Mouse (Mus musculus) kidney, embryonic 16.5 days (tissue): ENCODE measurements at regions not wholly inside any gene's neighbourhood (a gene's known extent, or its start where the extent isn't known, plus 50 kb on each side); places are given as distances from the start of the nearest gene placed in this dataset.

Source experiments
- ATAC-seq: fragments of 200-750 bp; cut with Nextera tagmentation; 2 replicates; pipeline ENCODE4 v1.8.0; 2017; ENCODE audit warnings: moderate TSS enrichment; ENCODE audit not compliant: low FRiP score, low TSS enrichment
- H3K27ac ChIP-seq: fragments of 300-500 bp; sonication (generic); 2 replicates; pipeline ENCODE4 v1.5.1; 2014; ENCODE audit warnings: low read length
- H3K27me3 ChIP-seq: fragments of 300-500 bp; sonication (generic); 2 replicates; pipeline ENCODE4 v1.6.1; 2014; ENCODE audit warnings: low read length, control low read depth, mixed read lengths; ENCODE audit not compliant: insufficient read depth
- H3K36me3 ChIP-seq: fragments of 300-500 bp; sonication (generic); 2 replicates; pipeline ENCODE4 v1.6.1; 2014; ENCODE audit warnings: low read length, control low read depth, mixed read lengths; ENCODE audit not compliant: insufficient read depth
- H3K4me1 ChIP-seq: fragments of 300-500 bp; sonication (generic); 2 replicates; pipeline ENCODE4 v1.6.1; 2014; ENCODE audit warnings: low read length, control low read depth, mixed read lengths; ENCODE audit not compliant: insufficient read depth
- H3K4me2 ChIP-seq: fragments of 300-500 bp; sonication (generic); replicated peaks from 2 replicates; pipeline ENCODE4 v1.6.1; 2014; ENCODE audit warnings: low read depth, low read length
- H3K4me3 ChIP-seq: fragments of 300-500 bp; sonication (generic); 2 replicates; pipeline ENCODE4 v1.5.1; 2014; ENCODE audit warnings: mild to moderate bottlenecking, low read length
- H3K9ac ChIP-seq: fragments of 300-500 bp; sonication (generic); replicated peaks from 2 replicates; pipeline ENCODE4 v1.6.1; 2014; ENCODE audit warnings: low read length
- H3K9me3 ChIP-seq: fragments of 300-500 bp; sonication (generic); 2 replicates; pipeline ENCODE4 v1.6.1; 2016; ENCODE audit warnings: low read length, control low read depth
- WGBS: fragments of 180-500 bp; shearing (Covaris S2); extraction: QIAGEN DNeasy Blood & Tissue Kit; methylation state at CpG from one replicate; pipeline ENCODE4 v1.1.7; 2014; 5-methylcytosine and 5-hydroxymethylcytosine counted together

- no peaks in the 10 kb centered on the region for H3K9me3 ChIP-seq
- WGBS = 36% methylated on average over 9 of the region's 9 CpGs
- H3K9ac ChIP-seq = 0 out of 2 replicates have a peak overlapping the region, but pooled peaks have one; percentile 10
Observed at GRCm38 (mm10) chr8:125343867-125344266, 225.7 kb downstream of the Sipa1l2 start.

DNA sequence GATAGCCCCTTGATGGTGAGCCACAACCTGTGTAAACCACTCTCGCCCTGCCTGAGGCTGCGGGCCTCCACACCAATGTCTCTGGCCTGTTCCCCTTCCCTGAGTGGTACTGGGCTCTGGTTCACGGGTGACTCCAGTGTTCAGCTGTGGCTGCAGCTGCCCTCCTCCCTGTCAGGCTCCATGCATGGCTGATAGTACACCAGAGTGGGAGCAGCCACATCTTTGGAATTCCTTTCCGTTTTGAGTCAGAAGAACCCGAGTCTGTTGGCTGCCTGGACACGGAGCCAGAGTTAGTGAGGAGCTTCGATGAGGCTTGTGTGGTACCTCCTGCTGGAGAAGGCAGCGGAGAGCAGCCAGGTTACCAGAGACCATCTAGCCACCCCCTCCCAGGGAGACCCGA is 227.1 kb downstream of the Sipa1l2 start:
- no peaks in the 10 kb centered on the region for H3K9me3 ChIP-seq
- H3K27ac ChIP-seq = peak overlapping the region; percentile 25
- no peaks in the 10 kb centered on the region; the same call in 1 of the 2 replicates for H3K27me3 ChIP-seq
- no peak overlapping the region for H3K9ac ChIP-seq
- ATAC-seq = 0 out of 2 replicates have a peak, but pooled peaks have one; percentile 40
- peaks cover 32% of the 10 kb centered on the region for H3K4me1 ChIP-seq
- H3K36me3 ChIP-seq = no peaks in the 10 kb centered on the region
- 53% methylated on average over 9 of the region's 9 CpGs for WGBS
- no peak overlapping the region for H3K4me3 ChIP-seq
- H3K4me2 ChIP-seq = no peak overlapping the region

More at GRCm38 (mm10) chr8:125343867-125344266, 225.7 kb downstream of the Sipa1l2 start:
- H3K4me1 ChIP-seq = peaks cover 32% of the 10 kb centered on the region
- H3K4me2 ChIP-seq = no peak overlapping the region
- no peaks in the 10 kb centered on the region for H3K36me3 ChIP-seq
- no peak overlapping the region for H3K27ac ChIP-seq
- no peak overlapping the region for H3K4me3 ChIP-seq
- H3K27me3 ChIP-seq = no peaks in the 10 kb centered on the region; the same call in 1 of the 2 replicates
- no peak for ATAC-seq

- Histone ChIP-seq H3K4me3 (no peak overlapping the region), H3K4me2 (no peak overlapping the region), H3K27me3 (no peaks in the 10 kb centered on the region; the same call in 1 of the 2 replicates), H3K9me3 (no peaks in the 10 kb centered on the region), H3K36me3 (no peaks in the 10 kb centered on the region), H3K9ac (no peak overlapping the region), H3K27ac (no peak overlapping the region), H3K4me1 (peaks cover 39% of the 10 kb centered on the region)
- 73% methylated on average over 4 of the region's 4 CpGs for WGBS
- no peak for ATAC-seq
Observed at GRCm38 (mm10) chr8:125341606-125342005, 228.0 kb downstream of the Sipa1l2 start.

GRCm38 (mm10) chr8:125338222-125338621 is 231.4 kb downstream of the Sipa1l2 start:
- H3K36me3 ChIP-seq = no peaks in the 10 kb centered on the region
- H3K4me2 ChIP-seq = peak overlapping the region; percentile 11; the same call in 1 of the 2 replicates
- 0 out of 2 replicates have a peak, but pooled peaks cover 3% of the 10 kb centered on the region for H3K9me3 ChIP-seq
- 10% methylated on average over 6 of the region's 6 CpGs for WGBS
- ATAC-seq = peak; percentile 60; the same call in 1 of the 2 replicates
- H3K4me1 ChIP-seq = peaks cover 38% of the 10 kb centered on the region
- H3K4me3 ChIP-seq = no peak overlapping the region
- H3K9ac ChIP-seq = no peak overlapping the region
- no peak overlapping the region for H3K27ac ChIP-seq
- no peaks in the 10 kb centered on the region for H3K27me3 ChIP-seq

DNA sequence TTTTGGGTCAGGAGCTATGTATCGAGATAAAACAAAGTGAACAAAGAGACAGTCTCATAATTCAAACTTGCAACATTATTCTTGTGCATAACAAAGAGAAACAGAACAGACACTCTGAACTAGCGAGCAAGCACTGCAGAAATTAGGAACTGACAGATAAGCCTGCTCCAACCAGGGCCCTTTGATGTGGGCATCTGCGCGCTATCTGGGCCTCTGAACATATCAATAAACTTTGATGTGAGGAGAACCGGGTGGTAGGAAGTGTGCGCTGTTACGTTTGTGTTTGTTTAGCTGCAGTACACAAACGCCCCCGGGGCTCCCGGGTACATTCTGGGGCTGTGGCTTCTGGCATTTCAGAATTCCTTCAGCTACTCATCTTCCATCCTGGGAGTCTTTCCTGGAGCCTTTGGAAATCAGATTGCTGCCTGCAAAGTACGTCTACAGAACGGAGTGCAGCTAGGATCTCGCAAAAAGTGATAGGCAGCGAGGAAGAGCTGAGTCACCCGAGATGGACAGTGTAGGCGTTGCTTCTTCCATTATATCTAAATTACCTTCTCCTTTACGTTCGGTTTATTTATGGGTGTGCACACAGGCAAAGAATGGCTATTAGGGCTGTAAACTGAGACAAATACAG is 232.0 kb downstream of the Sipa1l2 start:
- no peaks in the 10 kb centered on the region for H3K27me3 ChIP-seq
- H3K9ac ChIP-seq = peak overlapping the region; percentile 2; the same call in 1 of the 2 replicates
- no peak overlapping the region for H3K27ac ChIP-seq
- H3K4me1 ChIP-seq = peaks cover 33% of the 10 kb centered on the region
- no peak overlapping the region for H3K4me3 ChIP-seq
- ATAC-seq = no peak
- no peaks in the 10 kb centered on the region for H3K36me3 ChIP-seq
- 20% methylated on average over 18 of the region's 18 CpGs for WGBS
- H3K4me2 ChIP-seq = peak overlapping the region; percentile 11; the same call in 1 of the 2 replicates
- 0 out of 2 replicates have a peak, but pooled peaks cover 3% of the 10 kb centered on the region for H3K9me3 ChIP-seq

GRCm38 (mm10) chr8:125336799-125337198 is 232.8 kb downstream of the Sipa1l2 start:
- ATAC-seq = no peak
- Histone ChIP-seq H3K9me3 (0 out of 2 replicates have a peak, but pooled peaks cover 3% of the 10 kb centered on the region), H3K9ac (no peak overlapping the region), H3K4me2 (no peak overlapping the region), H3K36me3 (no peaks in the 10 kb centered on the region), H3K27ac (no peak overlapping the region), H3K4me3 (no peak overlapping the region), H3K4me1 (peaks cover 30% of the 10 kb centered on the region), H3K27me3 (no peaks in the 10 kb centered on the region)
- WGBS = 60% methylated on average over 3 of the region's 3 CpGs

GRCm38 (mm10) chr8:125335575-125336370 is 233.8 kb downstream of the Sipa1l2 start:
- no peaks in the 10 kb centered on the region for H3K36me3 ChIP-seq
- H3K4me3 ChIP-seq = no peak overlapping the region
- 0 out of 2 replicates have a peak, but pooled peaks cover 3% of the 10 kb centered on the region for H3K9me3 ChIP-seq
- no peak overlapping the region for H3K27ac ChIP-seq
- H3K9ac ChIP-seq = no peak overlapping the region
- ATAC-seq = no peak
- H3K4me2 ChIP-seq = no peak overlapping the region
- H3K4me1 ChIP-seq = peaks cover 24% of the 10 kb centered on the region
- H3K27me3 ChIP-seq = no peaks in the 10 kb centered on the region
- 70% methylated on average over 28 of the region's 28 CpGs for WGBS

GRCm38 (mm10) chr8:125335171-125335570 is 234.4 kb downstream of the Sipa1l2 start:
- Histone ChIP-seq H3K9ac (no peak overlapping the region), H3K27me3 (no peaks in the 10 kb centered on the region), H3K4me3 (no peak overlapping the region), H3K9me3 (0 out of 2 replicates have a peak, but pooled peaks cover 3% of the 10 kb centered on the region), H3K36me3 (no peaks in the 10 kb centered on the region), H3K4me2 (no peak overlapping the region), H3K27ac (no peak overlapping the region), H3K4me1 (peaks cover 24% of the 10 kb centered on the region)
- ATAC-seq = no peak
- 50% methylated on average over 6 of the region's 6 CpGs for WGBS

DNA sequence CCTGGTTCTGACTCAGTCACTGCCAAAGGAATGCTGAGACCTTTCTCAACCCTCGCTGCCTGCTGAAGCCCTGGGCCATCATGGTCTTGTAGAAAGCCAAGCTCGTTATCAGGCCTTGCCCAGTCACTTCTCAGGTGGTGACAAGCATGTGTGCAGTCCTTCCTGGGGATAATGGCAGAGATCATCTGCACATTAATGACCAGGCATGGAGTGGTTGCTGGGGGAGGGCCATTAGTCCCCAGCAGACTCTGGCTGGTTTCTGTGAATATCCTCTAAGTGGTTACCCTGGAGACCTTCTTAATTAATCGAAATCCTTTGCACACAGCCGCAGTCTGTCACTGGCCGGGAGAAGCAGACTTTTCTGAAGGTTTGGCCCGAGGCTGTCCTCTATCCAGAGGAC is 239.0 kb downstream of the Sipa1l2 start:
- no peak overlapping the region for H3K9ac ChIP-seq
- no peaks in the 10 kb centered on the region for H3K27me3 ChIP-seq
- H3K4me3 ChIP-seq = no peak overlapping the region
- no peak overlapping the region for H3K27ac ChIP-seq
- 82% methylated on average over 6 of the region's 6 CpGs for WGBS
- 0 out of 2 replicates have a peak, but pooled peaks cover 3% of the 10 kb centered on the region for H3K9me3 ChIP-seq
- ATAC-seq = no peak
- no peaks in the 10 kb centered on the region for H3K36me3 ChIP-seq
- H3K4me1 ChIP-seq = peaks cover 7% of the 10 kb centered on the region; the same call in 1 of the 2 replicates
- H3K4me2 ChIP-seq = no peak overlapping the region
